Mouse (Mus musculus) cerebellum, postnatal 14 days (tissue): ENCODE measurements at regions not wholly inside any gene's neighbourhood (a gene's known extent, or its start where the extent isn't known, plus 50 kb on each side); places are given as distances from the start of the nearest gene placed in this dataset.

Experiments
- DNase-seq, 2 experiments: peaks; one replicate each; pipeline ENCODE4 v3.0.0; 2021; ENCODE audit warnings: mixed read lengths in 2 of 2

DNA sequence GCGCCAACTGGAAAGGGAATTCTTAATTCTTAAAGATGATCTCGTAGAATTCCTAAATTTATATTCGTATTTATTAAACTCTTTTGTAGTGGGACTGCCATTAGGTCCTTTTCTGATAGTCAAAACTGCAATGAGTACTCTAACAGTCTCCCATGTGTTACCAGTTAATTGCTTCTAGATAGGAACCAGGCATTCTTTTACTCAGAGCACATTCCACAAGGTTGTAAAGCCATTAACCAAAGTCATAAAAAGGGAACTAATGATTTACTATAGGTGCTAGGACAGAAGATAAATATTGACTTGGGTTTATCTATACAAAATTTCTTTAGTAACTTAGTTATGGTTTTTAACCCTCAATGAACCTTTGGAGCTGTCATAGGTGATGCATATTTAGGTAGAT is 1525.0 kb downstream of the Tbl1xr1 start:
- DNase-seq = no peak

GRCm38 (mm10) chr3:23610054-23610453 is 1533.6 kb downstream of the Tbl1xr1 start:
- no peak for DNase-seq

GRCm38 (mm10) chr3:23658585-23659252 is 1485.3 kb downstream of the Naaladl2 start:
- DNase-seq = no peak

DNA sequence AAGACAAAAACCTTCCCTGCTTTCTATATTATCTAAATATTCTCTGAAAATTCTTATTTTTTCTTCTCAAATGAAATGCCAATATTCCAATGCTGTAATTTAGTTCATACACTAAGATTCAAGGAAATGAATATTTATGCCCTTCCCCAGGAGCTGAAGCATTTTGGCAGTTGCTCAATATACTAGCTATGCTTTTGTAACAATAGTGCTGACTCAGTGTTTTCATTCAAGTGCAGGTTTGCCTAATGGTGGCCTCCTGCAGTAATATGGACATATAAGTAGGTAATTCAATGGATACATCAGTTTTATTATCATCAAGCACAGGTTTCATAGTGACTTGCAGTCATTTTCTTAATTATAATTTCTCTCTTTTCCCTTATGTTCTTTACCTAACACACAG is 1437.3 kb downstream of the Naaladl2 start:
- DNase-seq = no peak
